Mouse (Mus musculus) kidney, embryonic 16.5 days (tissue): ENCODE results near the gene Olfr145. TPM values are rescaled to one million over a fixed set of nuclear protein-coding genes. Genes with fewer than 3 reads are reported as not detected.
A peak's percentile ranks its signal among the peaks of the same experiment; 100 is the strongest.

Source experiments
- ATAC-seq: fragments of 200-750 bp; cut with Nextera tagmentation; 2 replicates; pipeline ENCODE4 v1.8.0; 2017; ENCODE audit warnings: moderate TSS enrichment; ENCODE audit not compliant: low FRiP score, low TSS enrichment
- H3K27ac ChIP-seq: fragments of 300-500 bp; sonication (generic); 2 replicates; pipeline ENCODE4 v1.5.1; 2014; ENCODE audit warnings: low read length
- H3K27me3 ChIP-seq: fragments of 300-500 bp; sonication (generic); 2 replicates; pipeline ENCODE4 v1.6.1; 2014; ENCODE audit warnings: low read length, control low read depth, mixed read lengths; ENCODE audit not compliant: insufficient read depth
- H3K36me3 ChIP-seq: fragments of 300-500 bp; sonication (generic); 2 replicates; pipeline ENCODE4 v1.6.1; 2014; ENCODE audit warnings: low read length, control low read depth, mixed read lengths; ENCODE audit not compliant: insufficient read depth
- H3K4me1 ChIP-seq: fragments of 300-500 bp; sonication (generic); 2 replicates; pipeline ENCODE4 v1.6.1; 2014; ENCODE audit warnings: low read length, control low read depth, mixed read lengths; ENCODE audit not compliant: insufficient read depth
- H3K4me2 ChIP-seq: fragments of 300-500 bp; sonication (generic); replicated peaks from 2 replicates; pipeline ENCODE4 v1.6.1; 2014; ENCODE audit warnings: low read depth, low read length
- H3K4me3 ChIP-seq: fragments of 300-500 bp; sonication (generic); 2 replicates; pipeline ENCODE4 v1.5.1; 2014; ENCODE audit warnings: mild to moderate bottlenecking, low read length
- H3K9ac ChIP-seq: fragments of 300-500 bp; sonication (generic); replicated peaks from 2 replicates; pipeline ENCODE4 v1.6.1; 2014; ENCODE audit warnings: low read length
- H3K9me3 ChIP-seq: fragments of 300-500 bp; sonication (generic); 2 replicates; pipeline ENCODE4 v1.6.1; 2016; ENCODE audit warnings: low read length, control low read depth
- WGBS: fragments of 180-500 bp; shearing (Covaris S2); extraction: QIAGEN DNeasy Blood & Tissue Kit; methylation state at CpG from one replicate; pipeline ENCODE4 v1.1.7; 2014; 5-methylcytosine and 5-hydroxymethylcytosine counted together
- polyA plus RNA-seq: library from polyadenylated mRNA; unstranded; fragments of >200 nt; fragmentation: Nextera tagmentation; extraction: Ambion mirVana; gene quantifications from 2 replicates; pipeline ENCODE4 v1.2.1, GENCODE M21; 2015

Gene Olfr145
- polyA plus RNA-seq, 1 experiment from 2014 or later: not detected

GRCm38 (mm10) chr9:37918018-37918417 lies 21.5 kb downstream of the Olfr145 start:
- Histone ChIP-seq H3K36me3 (no peaks in the 10 kb centered on the region), H3K9me3 (no peaks in the 10 kb centered on the region), H3K27me3 (no peaks in the 10 kb centered on the region), H3K9ac (no peak overlapping the region), H3K4me2 (no peak overlapping the region), H3K4me1 (no peaks in the 10 kb centered on the region), H3K4me3 (no peak overlapping the region), H3K27ac (no peak overlapping the region)
- ATAC-seq: no peak
- 56% methylated on average over 1 of the region's 1 CpGs for WGBS

GRCm38 (mm10) chr9:37924194-37924593 lies 27.7 kb downstream of the Olfr145 start:
- Histone ChIP-seq H3K36me3 (no peaks in the 10 kb centered on the region), H3K9ac (no peak overlapping the region), H3K4me1 (no peaks in the 10 kb centered on the region), H3K27me3 (no peaks in the 10 kb centered on the region), H3K27ac (no peak overlapping the region), H3K4me2 (no peak overlapping the region), H3K9me3 (no peaks in the 10 kb centered on the region), H3K4me3 (no peak overlapping the region)
- 64% methylated on average over 5 of the region's 5 CpGs for WGBS
- no peak for ATAC-seq

GRCm38 (mm10) chr9:37925445-37925844 lies 28.9 kb downstream of the Olfr145 start:
- no peak overlapping the region for H3K4me2 ChIP-seq
- H3K27ac ChIP-seq: no peak overlapping the region
- no peaks in the 10 kb centered on the region for H3K4me1 ChIP-seq
- ATAC-seq: no peak
- H3K27me3 ChIP-seq: no peaks in the 10 kb centered on the region
- no peak overlapping the region for H3K4me3 ChIP-seq
- no peak overlapping the region for H3K9ac ChIP-seq
- H3K36me3 ChIP-seq: no peaks in the 10 kb centered on the region
- WGBS: 45% methylated on average over 2 of the region's 2 CpGs
- no peaks in the 10 kb centered on the region for H3K9me3 ChIP-seq

- Histone ChIP-seq H3K4me1 (no peaks in the 10 kb centered on the region), H3K27ac (no peak overlapping the region), H3K27me3 (no peaks in the 10 kb centered on the region), H3K9ac (no peak overlapping the region), H3K4me2 (no peak overlapping the region), H3K4me3 (no peak overlapping the region), H3K9me3 (no peaks in the 10 kb centered on the region), H3K36me3 (no peaks in the 10 kb centered on the region)
- 55% methylated on average over 3 of the region's 3 CpGs for WGBS
- ATAC-seq: no peak
These were observed 29.8 kb downstream of the Olfr145 start for GRCm38 (mm10) chr9:37926019-37927013.

GRCm38 (mm10) chr9:37932519-37932918 lies 36.0 kb downstream of the Olfr145 start:
- no peaks in the 10 kb centered on the region for H3K4me1 ChIP-seq
- no peak overlapping the region for H3K4me3 ChIP-seq
- H3K9ac ChIP-seq: no peak overlapping the region
- H3K27ac ChIP-seq: no peak overlapping the region
- H3K9me3 ChIP-seq: no peaks in the 10 kb centered on the region
- 7% methylated on average over 11 of the region's 11 CpGs for WGBS
- ATAC-seq: peak; percentile 49; the same call in 1 of the 2 replicates
- H3K4me2 ChIP-seq: no peak overlapping the region
- no peaks in the 10 kb centered on the region for H3K36me3 ChIP-seq
- H3K27me3 ChIP-seq: no peaks in the 10 kb centered on the region

GRCm38 (mm10) chr9:37934146-37934545 lies 37.6 kb downstream of the Olfr145 start:
- no peak for ATAC-seq
- Histone ChIP-seq H3K4me1 (no peaks in the 10 kb centered on the region), H3K4me3 (no peak overlapping the region), H3K9ac (no peak overlapping the region), H3K9me3 (no peaks in the 10 kb centered on the region), H3K27me3 (no peaks in the 10 kb centered on the region), H3K36me3 (no peaks in the 10 kb centered on the region), H3K4me2 (no peak overlapping the region), H3K27ac (no peak overlapping the region)

- Histone ChIP-seq H3K4me2 (no peak overlapping the region), H3K4me3 (no peak overlapping the region), H3K27me3 (no peaks in the 10 kb centered on the region), H3K4me1 (no peaks in the 10 kb centered on the region), H3K36me3 (no peaks in the 10 kb centered on the region), H3K27ac (no peak overlapping the region), H3K9ac (no peak overlapping the region), H3K9me3 (no peaks in the 10 kb centered on the region)
- 93% methylated on average over 2 of the region's 2 CpGs for WGBS
- ATAC-seq: no peak
These were observed 44.6 kb downstream of the Olfr145 start for GRCm38 (mm10) chr9:37941167-37941566.

Other genes starting within 250 kb of the Olfr145 start
- 146 and 147 TPM in 2 replicates for gene Tbrg1, start 239.4 kb upstream of the Olfr145 start, polyA plus RNA-seq
- gene Panx3, start 227.5 kb upstream of the Olfr145 start, polyA plus RNA-seq: 0.06 TPM in 1 of 2 replicates, not detected in the other
- not detected in 2 replicates for gene Olfr160, start 180.5 kb upstream of the Olfr145 start, polyA plus RNA-seq
- not detected in 2 replicates for gene Olfr874, start 151.6 kb upstream of the Olfr145 start, polyA plus RNA-seq
- 0.16 TPM in 1 of 2 replicates, not detected in the other for gene Olfr875, start 124.9 kb upstream of the Olfr145 start, polyA plus RNA-seq
- gene Olfr876, start 93.7 kb upstream of the Olfr145 start, polyA plus RNA-seq: not detected in 2 replicates
- gene Olfr877, start 42.5 kb upstream of the Olfr145 start, polyA plus RNA-seq: not detected in 2 replicates
- gene Olfr878, start 21.1 kb downstream of the Olfr145 start, polyA plus RNA-seq: not detected in 2 replicates
- not detected in 2 replicates for gene Olfr881, start 95.1 kb downstream of the Olfr145 start, polyA plus RNA-seq
- gene Olfr883, start 129.1 kb downstream of the Olfr145 start, polyA plus RNA-seq: not detected in 2 replicates
- gene Olfr884, start 149.8 kb downstream of the Olfr145 start, polyA plus RNA-seq: not detected in 2 replicates
- gene Olfr885, start 164.6 kb downstream of the Olfr145 start, polyA plus RNA-seq: not detected in 2 replicates
- not detected in 2 replicates for gene Olfr887, start 187.3 kb downstream of the Olfr145 start, polyA plus RNA-seq
- not detected in 2 replicates for gene Olfr888, start 211.4 kb downstream of the Olfr145 start, polyA plus RNA-seq
- gene Olfr889, start 218.5 kb downstream of the Olfr145 start, polyA plus RNA-seq: 0.03 and 0.06 TPM in 2 replicates
- gene Olfr890, start 245.8 kb downstream of the Olfr145 start, polyA plus RNA-seq: not detected in 2 replicates